8 mouse cellular contexts compared by ENCODE assay signal in genomic region chrX:103356287-103356686, GRCm38 (mm10). TPM values are rescaled to one million over a fixed set of nuclear protein-coding genes. Genes with fewer than 3 reads are reported as not detected.
A peak's percentile ranks its signal among the peaks of the same experiment; 100 is the strongest.
DNase-seq lines count a peak whose midpoint lies in the region; ATAC-seq lines count a peak whose summit lies in the region.

TSS of gene Chic1 (plus strand) at chrX:103356476.

- ATAC-seq in forebrain, embryonic 14.5 days, result peak; percentile 96
- ATAC-seq in liver, embryonic 16.5 days (ENCODE audit: low read depth), result peak; percentile 45; the same call in 1 of the 2 replicates

- H3K27ac ChIP-seq in forebrain, embryonic 14.5 days (ENCODE audit: low read depth, low read length), result peak within 1 kb of the TSS; percentile 68
- H3K27ac ChIP-seq in liver, embryonic 16.5 days (ENCODE audit: low read length), result no peak within 1 kb of the TSS

- peak; percentile 64 for DNase-seq in CD4-positive, CD25-positive, alpha-beta regulatory T cell, adult 2 months (ENCODE audit: low read depth, low spot score)
- DNase-seq in brain, embryonic 18.5 days (ENCODE audit: low read depth, low spot score), result peak; percentile 84
- peak; percentile 92 for DNase-seq in forebrain, embryonic 14.5 days (ENCODE audit: low spot score)
- DNase-seq in heart, postnatal 14 days, result peak; percentile 65 to 66
- peak; percentile 85 for DNase-seq in layer of hippocampus, adult 11-12 months (ENCODE audit: low spot score)
- DNase-seq in ovary, adult 18-20 months (ENCODE audit: low spot score), result peak; percentile 70
- DNase-seq in thymus, postnatal 10 days (ENCODE audit: low spot score in 2 of 2), result peak; percentile 7 to 14

- no peaks in the 10 kb centered on the region for H3K36me3 ChIP-seq in forebrain, embryonic 14.5 days (ENCODE audit: control insufficient read depth, insufficient read depth, low read length)
- no peaks in the 10 kb centered on the region for H3K36me3 ChIP-seq in liver, embryonic 16.5 days (ENCODE audit: control insufficient read depth, insufficient read depth)

- H3K4me1 ChIP-seq in forebrain, embryonic 14.5 days (ENCODE audit: control insufficient read depth, insufficient read depth, low read length), result 0 out of 2 replicates have a peak, but pooled peaks cover 2% of the 10 kb centered on the region
- H3K4me1 ChIP-seq in liver, embryonic 16.5 days (ENCODE audit: control insufficient read depth, low read depth, low read length), result no peaks in the 10 kb centered on the region

- H3K27me3 ChIP-seq in forebrain, embryonic 14.5 days (replicated peaks; ENCODE audit: control insufficient read depth, insufficient read depth, low read length), result peaks cover 12% of the 10 kb centered on the region; the same call in 1 of the 2 replicates
- peaks cover 30% of the 10 kb centered on the region for H3K27me3 ChIP-seq in liver, embryonic 16.5 days (ENCODE audit: control insufficient read depth, insufficient read depth, low read depth, low read length)

- intact Hi-C loops in heart, postnatal 14 days (cut with DNase I), result no loop called here

- peak within 1 kb of the TSS; percentile 51 for H3K4me3 ChIP-seq in forebrain, embryonic 14.5 days (ENCODE audit: low read depth, low read length)
- peak within 1 kb of the TSS; percentile 41 for H3K4me3 ChIP-seq in liver, embryonic 16.5 days (ENCODE audit: low read depth, low read length)

- H3K4me2 ChIP-seq in forebrain, embryonic 14.5 days (ENCODE audit: low read length), result peak within 1 kb of the TSS; percentile 58
- peak within 1 kb of the TSS; percentile 46 for H3K4me2 ChIP-seq in liver, embryonic 16.5 days (ENCODE audit: low read depth, low read length)

- H3K9me3 ChIP-seq in forebrain, embryonic 14.5 days (replicated peaks; ENCODE audit: control insufficient read depth, low read length), result no peaks in the 10 kb centered on the region
- H3K9me3 ChIP-seq in liver, embryonic 16.5 days (replicated peaks; ENCODE audit: control insufficient read depth, low read length), result no peaks in the 10 kb centered on the region

- WGBS in forebrain, embryonic 14.5 days, result 22% methylated on average over 34 of the region's 34 CpGs
- 17% methylated on average over 34 of the region's 34 CpGs for WGBS in liver, embryonic 16.5 days (ENCODE audit: insufficient replicate concordance)

- peak within 1 kb of the TSS; percentile 62 for H3K9ac ChIP-seq in forebrain, embryonic 14.5 days (ENCODE audit: low read length)
- no peak within 1 kb of the TSS for H3K9ac ChIP-seq in liver, embryonic 16.5 days (ENCODE audit: low read depth, low read length)

RNA-seq across cellular contexts. Expression of gene Chic1, which starts in this region (rescaled TPM):
- polyA plus RNA-seq in forebrain, embryonic 14.5 days (2014; fragmentation: Nextera tagmentation; extraction: Ambion mirVana), result 3.3 and 4.5 TPM in 2 replicates
- 1 to 10 TPM; 1.1 TPM for total RNA-seq in heart, postnatal 14 days (2021)
- 0.44 and 0.51 TPM in 2 replicates for polyA plus RNA-seq in liver, embryonic 16.5 days (2015; fragmentation: Nextera tagmentation; extraction: Ambion mirVana)

Comparison
In these comparisons a context has a peak if more than half of its experiments do, and no peak if none do; other contexts are left out.
1. Peak in ATAC-seq, H3K4me3 ChIP-seq and H3K4me2 ChIP-seq in liver, embryonic 16.5 days; RNA of the gene not detected or under 1 TPM.
2. DNase-seq: peak in every context shown above with its lines; median percentile 92 in forebrain, embryonic 14.5 days; 85 in layer of hippocampus, adult 11-12 months; 84 in brain, embryonic 18.5 days; 70 in ovary, adult 18-20 months; 66 in heart, postnatal 14 days; 64 in CD4-positive, CD25-positive, alpha-beta regulatory T cell, adult 2 months; 10 in thymus, postnatal 10 days.